Mouse (Mus musculus) bone marrow, adult 2 months (tissue): ENCODE data around the gene Pde7b.

ENCODE experiments used
- CTCF ChIP-seq: fragments of 200-500 bp; IDR thresholded peaks from 2 replicates; pipeline ENCODE4 v1.5.1; 2011; ENCODE audit warnings: low read length, control low read depth; ENCODE audit not compliant: control insufficient read depth, insufficient read depth
- POLR2A ChIP-seq: fragments of 200-500 bp; IDR thresholded peaks from 2 replicates; pipeline ENCODE4 v1.6.1; 2011; ENCODE audit warnings: low read depth, mild to moderate bottlenecking, control low read depth, low read length, borderline replicate concordance; ENCODE audit not compliant: control insufficient read depth

DNA sequence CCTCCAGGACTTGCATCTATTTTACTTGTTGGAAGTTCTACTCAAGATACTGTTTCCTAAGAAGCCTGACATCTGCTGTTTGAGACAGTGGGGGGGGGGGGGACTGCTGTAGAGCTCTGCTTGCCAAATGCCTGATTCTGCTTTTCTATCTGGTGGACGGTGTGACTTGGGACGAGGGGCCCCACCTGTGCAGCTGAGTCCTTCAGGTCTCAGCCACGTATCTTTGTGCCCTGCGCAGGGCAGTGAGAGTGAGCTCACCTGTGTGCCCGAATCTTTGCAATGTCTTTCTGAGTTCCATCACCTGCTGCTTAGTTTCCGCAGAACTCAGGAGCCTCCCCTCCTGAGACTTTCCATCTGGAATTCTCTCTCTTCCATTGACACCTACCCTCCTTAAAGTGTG, 70.7 kb downstream of the Pde7b start:
- TF ChIP-seq CTCF (no peak), POLR2A (no peak)
